Mouse (Mus musculus) liver, embryonic 16.5 days (tissue): Measurements from ENCODE around the gene Cox16. TPM values are rescaled to one million over a fixed set of nuclear protein-coding genes. Genes with fewer than 3 reads are reported as not detected.
"Not testable (repeated sequence)": the region's sequence is repeated elsewhere in the genome, so short reads cannot be mapped to it uniquely, and the experiment has no call there.

ENCODE experiments used
- ATAC-seq: fragments of 200-750 bp; cut with Nextera tagmentation; 2 replicates; pipeline ENCODE4 v1.8.0; 2017; ENCODE audit warnings: low read depth, mild to moderate bottlenecking, moderate number of reproducible peaks, moderate library complexity
- H3K27ac ChIP-seq: fragments of 300-500 bp; sonication (generic); 2 replicates; pipeline ENCODE4 v1.5.1; 2014; ENCODE audit warnings: mild to moderate bottlenecking, low read length
- H3K27me3 ChIP-seq: fragments of 300-500 bp; sonication (generic); 2 replicates; pipeline ENCODE4 v1.6.1; 2014; ENCODE audit warnings: low read depth, low read length, mixed read lengths; ENCODE audit not compliant: control insufficient read depth, insufficient read depth
- H3K36me3 ChIP-seq: fragments of 300-500 bp; sonication (generic); 2 replicates; pipeline ENCODE4 v1.6.1; 2014; ENCODE audit warnings: mild to moderate bottlenecking; ENCODE audit not compliant: control insufficient read depth, insufficient read depth
- H3K4me1 ChIP-seq: fragments of 300-500 bp; sonication (generic); 2 replicates; pipeline ENCODE4 v1.6.1; 2014; ENCODE audit warnings: low read depth, low read length, mixed read lengths; ENCODE audit not compliant: control insufficient read depth
- H3K4me2 ChIP-seq: fragments of 300-500 bp; sonication (generic); 2 replicates; pipeline ENCODE4 v1.6.1; 2014; ENCODE audit warnings: low read depth, low read length, mixed read lengths
- H3K4me3 ChIP-seq: fragments of 300-500 bp; sonication (generic); 2 replicates; pipeline ENCODE4 v1.5.1; 2014; ENCODE audit warnings: low read depth, mild to moderate bottlenecking, low read length
- H3K9ac ChIP-seq: fragments of 300-500 bp; sonication (generic); 2 replicates; pipeline ENCODE4 v1.6.1; 2014; ENCODE audit warnings: low read depth, low read length
- H3K9me3 ChIP-seq: fragments of 300-500 bp; sonication (generic); replicated peaks from 2 replicates; pipeline ENCODE4 v1.6.1; 2016; ENCODE audit warnings: low read length; ENCODE audit not compliant: control insufficient read depth
- WGBS: fragments of 180-500 bp; shearing (Covaris S2); extraction: QIAGEN DNeasy Blood & Tissue Kit; methylation state at CpG from one replicate; pipeline ENCODE4 v1.1.7; 2014; ENCODE audit not compliant: insufficient replicate concordance; 5-methylcytosine and 5-hydroxymethylcytosine counted together
- polyA plus RNA-seq: library from polyadenylated mRNA; unstranded; fragments of >200 nt; fragmentation: Nextera tagmentation; extraction: Ambion mirVana; gene quantifications from 2 replicates; pipeline ENCODE4 v1.2.1, GENCODE M21; 2015

The Cox16 gene
- polyA plus RNA-seq, 1 experiment from 2014 or later, result 59.0 TPM

DNA sequence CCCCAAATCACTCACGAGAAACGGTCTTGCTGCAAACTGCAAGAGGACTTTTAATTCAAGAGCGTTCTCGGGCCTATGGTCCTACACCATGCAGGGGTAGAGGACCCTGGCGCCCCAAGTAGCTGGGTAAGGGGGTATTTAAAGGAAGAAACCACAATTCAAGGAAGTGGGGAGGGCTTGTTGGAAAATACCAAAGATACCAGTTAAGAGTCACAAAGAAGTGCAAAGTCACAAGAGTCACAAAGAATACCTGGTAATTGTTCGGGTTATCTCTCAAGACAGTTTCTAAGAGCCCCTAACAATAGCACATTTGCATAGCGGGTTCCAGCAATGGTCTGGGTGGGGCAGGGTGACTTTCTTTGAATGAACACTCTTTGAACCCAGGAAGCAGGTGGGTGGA is 25.9 kb downstream of the Cox16 start:
- 74% methylated on average over 7 of the region's 7 CpGs for WGBS
- H3K9me3 ChIP-seq, H3K27me3 ChIP-seq, ATAC-seq, H3K9ac ChIP-seq, H3K4me1 ChIP-seq, H3K4me3 ChIP-seq, H3K36me3 ChIP-seq, H3K4me2 ChIP-seq, H3K27ac ChIP-seq: not testable (repeated sequence)

DNA sequence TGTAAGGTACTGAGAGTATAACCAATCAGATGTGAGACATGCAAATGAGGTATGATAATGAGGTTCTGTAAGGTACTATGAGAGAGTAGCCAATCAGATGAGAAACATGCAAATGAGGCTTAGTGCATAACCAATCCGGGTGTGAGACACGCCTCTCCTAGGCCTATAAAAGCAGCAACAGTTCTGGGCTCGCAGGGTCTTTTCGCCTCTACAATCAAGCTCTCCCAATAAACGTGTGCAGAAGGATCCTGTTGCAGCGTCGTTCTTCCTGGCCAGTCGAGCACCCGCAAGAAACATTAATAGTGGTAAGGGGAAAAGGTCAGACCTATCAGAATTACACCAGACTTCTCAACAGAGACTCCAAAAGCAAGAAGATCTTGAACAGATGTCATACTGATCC is 45.9 kb downstream of the Cox16 start:
- 84% methylated on average over 9 of the region's 9 CpGs for WGBS
- H3K27ac ChIP-seq, H3K4me1 ChIP-seq, H3K4me2 ChIP-seq, ATAC-seq, H3K36me3 ChIP-seq, H3K4me3 ChIP-seq, H3K9ac ChIP-seq, H3K27me3 ChIP-seq, H3K9me3 ChIP-seq: not testable (repeated sequence)

DNA sequence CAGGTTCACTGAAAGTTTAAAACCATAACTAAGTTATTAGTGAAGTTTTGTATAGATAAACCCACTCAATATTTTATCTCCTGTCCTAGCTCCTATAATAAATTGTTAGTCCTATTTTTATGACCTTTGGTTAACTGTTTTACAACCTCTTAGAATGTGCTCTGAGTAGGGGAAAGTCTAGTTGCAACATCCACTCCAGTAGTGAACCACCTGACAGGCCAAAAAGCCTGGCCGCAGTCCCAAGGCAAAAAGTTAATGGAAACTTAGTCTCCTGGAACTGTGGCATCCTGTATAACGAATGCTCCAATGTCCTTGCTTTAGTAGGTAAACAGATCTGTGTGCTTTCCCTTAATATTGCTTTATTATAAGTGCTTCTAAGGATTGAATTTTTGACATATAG is 50.1 kb downstream of the Cox16 start:
- not testable (repeated sequence) for H3K4me3 ChIP-seq, H3K9ac ChIP-seq, H3K36me3 ChIP-seq, H3K4me1 ChIP-seq, ATAC-seq, H3K27ac ChIP-seq, H3K4me2 ChIP-seq, H3K9me3 ChIP-seq, H3K27me3 ChIP-seq
- 75% methylated on average over 2 of the region's 2 CpGs for WGBS

DNA sequence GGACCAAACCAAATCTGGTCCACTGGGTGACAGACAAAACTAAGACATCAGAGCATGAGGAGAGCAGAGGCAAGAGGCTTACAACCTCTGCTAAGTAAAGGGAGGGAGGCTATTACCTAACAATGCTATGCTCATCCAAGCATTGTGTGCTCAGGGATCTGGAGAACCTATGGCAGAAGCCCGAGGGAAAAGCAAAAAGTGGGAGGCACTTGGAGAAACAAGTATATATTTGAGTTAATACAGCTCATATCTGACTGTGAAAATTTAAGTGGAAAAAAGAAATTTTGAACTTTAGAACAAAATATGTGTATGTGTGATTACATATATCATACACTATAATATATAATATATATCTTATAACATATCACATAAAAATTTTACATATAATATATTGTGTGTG is 63.1 kb downstream of the Cox16 start, which contains the start of gene Adam4:
TSS of gene Adam4 (minus strand) at position 101 of the 400 bp plus-strand sequence.
- ATAC-seq, result no peak

DNA sequence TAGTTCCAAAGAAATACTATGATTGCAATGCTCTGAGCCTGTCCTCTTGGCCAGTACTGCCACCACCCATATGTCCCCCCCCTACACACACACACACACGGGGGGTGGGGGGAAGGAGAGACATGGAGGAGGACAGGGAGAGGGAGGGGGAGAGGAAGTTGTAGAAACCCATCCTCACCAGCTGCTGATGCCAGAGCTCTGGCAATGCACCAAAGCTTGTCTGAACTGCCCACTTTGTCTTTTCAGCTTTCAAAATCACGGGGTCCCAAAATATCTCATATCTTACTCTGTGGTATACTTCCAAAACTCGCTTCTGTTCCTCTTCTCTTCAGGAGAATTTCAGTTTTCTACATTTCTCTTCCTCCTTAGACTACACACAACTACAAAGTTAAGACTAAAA is 71.7 kb downstream of the Cox16 start:
- Histone ChIP-seq H3K4me2 (no peak overlapping the region), H3K27me3 (no peaks in the 10 kb centered on the region), H3K9me3 (no peaks in the 10 kb centered on the region), H3K4me3 (no peak overlapping the region), H3K27ac (no peak overlapping the region), H3K4me1 (no peaks in the 10 kb centered on the region), H3K9ac (no peak overlapping the region), H3K36me3 (no peaks in the 10 kb centered on the region)
- no peak for ATAC-seq
- WGBS, result 38% methylated on average over 3 of the region's 3 CpGs

More for the DNA sequence above, 63.1 kb downstream of the Cox16 start, which contains the start of gene Adam4:
- no peaks in the 10 kb centered on the region for H3K27me3 ChIP-seq
- H3K4me1 ChIP-seq, result no peaks in the 10 kb centered on the region
- no peak within 1 kb of the TSS for H3K9ac ChIP-seq
- H3K4me3 ChIP-seq, result no peak within 1 kb of the TSS
- H3K4me2 ChIP-seq, result no peak within 1 kb of the TSS
- H3K27ac ChIP-seq, result no peak within 1 kb of the TSS
- H3K9me3 ChIP-seq, result 0 out of 2 replicates have a peak, but pooled peaks cover 2% of the 10 kb centered on the region
- no peaks in the 10 kb centered on the region for H3K36me3 ChIP-seq
- WGBS, result 69% methylated on average over 1 of the region's 1 CpGs

DNA sequence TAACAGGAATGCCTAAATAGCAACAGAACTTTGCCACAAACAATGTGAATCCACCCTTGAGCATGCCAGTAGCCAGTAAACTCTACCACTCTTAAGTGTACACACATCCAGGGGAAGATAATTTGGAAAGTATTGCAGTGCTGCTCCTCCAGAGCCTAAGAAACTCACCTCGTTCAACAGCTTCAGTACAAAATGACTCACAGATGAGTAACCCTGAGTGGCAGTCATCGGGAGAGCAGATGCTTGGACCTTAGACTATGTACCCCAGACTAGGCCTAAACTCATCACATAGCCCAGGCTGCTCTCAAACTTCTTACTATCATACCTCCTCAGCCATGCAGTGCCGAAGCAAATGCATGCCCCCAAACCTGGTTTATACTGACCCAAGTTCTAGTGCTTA is 76.0 kb downstream of the Cox16 start:
- Histone ChIP-seq H3K27me3 (no peaks in the 10 kb centered on the region), H3K9me3 (no peaks in the 10 kb centered on the region), H3K27ac (no peak overlapping the region), H3K4me1 (no peaks in the 10 kb centered on the region), H3K4me2 (no peak overlapping the region), H3K9ac (no peak overlapping the region), H3K36me3 (no peaks in the 10 kb centered on the region), H3K4me3 (no peak overlapping the region)
- ATAC-seq, result no peak
- WGBS, result 62% methylated on average over 3 of the region's 3 CpGs

DNA sequence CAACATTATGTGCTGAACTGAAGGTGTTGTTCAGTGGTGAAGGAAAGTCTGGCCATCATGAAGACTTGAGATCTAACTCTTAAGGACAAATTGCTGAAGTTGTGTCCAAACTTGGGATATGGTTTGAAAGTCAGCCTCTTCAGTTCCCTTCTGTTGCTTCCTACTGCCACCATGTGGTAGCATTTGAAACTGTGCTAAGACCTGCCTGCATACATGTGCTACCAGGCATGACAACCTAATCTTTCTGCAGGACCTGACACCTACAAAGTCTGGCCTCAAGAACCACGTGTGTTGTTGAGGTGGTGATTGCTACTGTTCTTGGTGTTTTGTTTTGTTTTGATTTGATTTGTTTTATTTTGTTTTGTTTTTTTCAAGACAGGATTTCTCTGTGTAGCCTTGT is 82.7 kb downstream of the Cox16 start:
- Histone ChIP-seq H3K9ac (no peak overlapping the region), H3K27ac (no peak overlapping the region), H3K9me3 (no peaks in the 10 kb centered on the region), H3K4me1 (no peaks in the 10 kb centered on the region), H3K4me2 (no peak overlapping the region), H3K27me3 (no peaks in the 10 kb centered on the region), H3K4me3 (no peak overlapping the region), H3K36me3 (no peaks in the 10 kb centered on the region)
- WGBS, result 4% methylated on average over 1 of the region's 1 CpGs
- ATAC-seq, result no peak

DNA sequence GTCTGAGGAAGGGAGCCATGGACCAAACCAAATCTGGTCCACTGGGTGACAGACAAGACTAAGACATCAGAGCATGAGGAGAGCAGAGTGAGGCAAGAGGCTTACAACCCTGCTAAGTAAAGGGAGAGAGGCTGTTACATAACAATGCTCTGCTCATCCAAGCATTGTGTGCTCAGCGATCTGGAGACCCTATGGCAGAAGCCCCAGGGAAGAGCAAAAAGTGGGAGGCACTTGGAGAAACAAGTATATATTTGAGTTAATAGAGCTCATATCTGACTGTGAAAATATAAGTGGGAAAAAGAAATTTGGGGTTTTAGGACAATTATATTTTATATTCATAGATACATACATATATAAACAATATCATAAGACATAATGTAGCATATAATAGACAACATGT is 105.6 kb downstream of the Cox16 start, which contains the start of gene Gm4787:
TSS of gene Gm4787 (minus strand) at position 101 of the 400 bp plus-strand sequence.
- H3K9me3 ChIP-seq, result not testable (repeated sequence)

DNA sequence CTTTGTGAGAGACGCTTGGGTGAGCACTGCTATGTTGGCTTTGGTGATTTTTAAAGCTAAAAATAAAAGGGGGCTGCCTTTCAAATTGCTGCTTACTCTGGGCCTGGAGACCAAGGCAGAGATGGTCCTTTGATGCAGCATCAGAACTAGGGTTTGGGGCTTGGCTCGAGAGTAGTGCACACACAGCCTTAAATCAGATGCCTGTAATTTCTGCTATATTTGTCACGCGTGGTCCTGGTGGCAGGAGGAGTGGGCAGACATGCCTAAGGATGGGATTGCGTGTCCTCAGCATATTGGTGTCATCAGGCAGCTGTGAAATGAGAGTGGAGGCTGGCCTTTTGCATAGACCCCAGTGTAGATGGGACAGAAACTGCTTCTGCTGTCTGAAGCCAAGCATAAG is 151.1 kb downstream of the Cox16 start:
- no peak for ATAC-seq
- H3K9ac ChIP-seq, result no peak overlapping the region
- 46% methylated on average over 5 of the region's 5 CpGs for WGBS
- no peak overlapping the region for H3K4me2 ChIP-seq
- no peaks in the 10 kb centered on the region for H3K9me3 ChIP-seq
- H3K4me3 ChIP-seq, result no peak overlapping the region
- peaks cover 35% of the 10 kb centered on the region for H3K27me3 ChIP-seq
- no peak overlapping the region for H3K27ac ChIP-seq
- no peaks in the 10 kb centered on the region for H3K4me1 ChIP-seq
- no peaks in the 10 kb centered on the region for H3K36me3 ChIP-seq

More for the DNA sequence above, 105.6 kb downstream of the Cox16 start, which contains the start of gene Gm4787:
- not testable (repeated sequence) for H3K27me3 ChIP-seq, ATAC-seq, H3K27ac ChIP-seq, H3K9ac ChIP-seq, H3K4me2 ChIP-seq, H3K36me3 ChIP-seq, H3K4me3 ChIP-seq, H3K4me1 ChIP-seq
- whole genome bisulfite sequencing, result 74% methylated on average over 1 of the region's 1 CpGs
